Mouse (Mus musculus): Measurements from ENCODE around the gene Gm20388. TPM values are rescaled to one million over a fixed set of nuclear protein-coding genes. Genes with fewer than 3 reads are reported as not detected.

Gene Gm20388
- total and polyA plus RNA-seq, 2 experiments from 2014 or later: 17.3 TPM; not detected in 1

- Histone ChIP-seq H3K36me3 (replicated peaks; ENCODE audit: control insufficient read depth, insufficient read depth, low read length) (no peaks in the 10 kb centered on the region), H3K27me3 (ENCODE audit: control insufficient read depth, insufficient read depth, low read length) (no peaks in the 10 kb centered on the region), H3K27ac (ENCODE audit: low read depth) (no peak overlapping the region), H3K9me3 (replicated peaks; ENCODE audit: control insufficient read depth, low read length) (no peaks in the 10 kb centered on the region), H3K4me3 (ENCODE audit: low read depth, low read length) (no peak overlapping the region), H3K4me2 (ENCODE audit: low read depth, low read length) (no peak overlapping the region), H3K4me1 (ENCODE audit: control insufficient read depth, insufficient read depth) (peaks cover 11% of the 10 kb centered on the region; the same call in 1 of the 2 replicates), H3K9ac (replicated peaks; ENCODE audit: low read depth, low read length) (no peak overlapping the region)
- WGBS: 55% methylated on average over 5 of the region's 5 CpGs
- DNase-seq (ENCODE audit: low spot score) (no peak), ATAC-seq (ENCODE audit: insufficient read depth, low read depth) (no peak)
- TF ChIP-seq EP300 (IDR thresholded peaks at IDR 0.05; ENCODE audit: low read depth) (no peak), CTCF (IDR thresholded peaks at IDR 0.05; ENCODE audit: low read depth) (no peak)
Observed at GRCm38 (mm10) chr8:121319491-121319890, 1408.8 kb downstream of the Gm20388 start.

DNA sequence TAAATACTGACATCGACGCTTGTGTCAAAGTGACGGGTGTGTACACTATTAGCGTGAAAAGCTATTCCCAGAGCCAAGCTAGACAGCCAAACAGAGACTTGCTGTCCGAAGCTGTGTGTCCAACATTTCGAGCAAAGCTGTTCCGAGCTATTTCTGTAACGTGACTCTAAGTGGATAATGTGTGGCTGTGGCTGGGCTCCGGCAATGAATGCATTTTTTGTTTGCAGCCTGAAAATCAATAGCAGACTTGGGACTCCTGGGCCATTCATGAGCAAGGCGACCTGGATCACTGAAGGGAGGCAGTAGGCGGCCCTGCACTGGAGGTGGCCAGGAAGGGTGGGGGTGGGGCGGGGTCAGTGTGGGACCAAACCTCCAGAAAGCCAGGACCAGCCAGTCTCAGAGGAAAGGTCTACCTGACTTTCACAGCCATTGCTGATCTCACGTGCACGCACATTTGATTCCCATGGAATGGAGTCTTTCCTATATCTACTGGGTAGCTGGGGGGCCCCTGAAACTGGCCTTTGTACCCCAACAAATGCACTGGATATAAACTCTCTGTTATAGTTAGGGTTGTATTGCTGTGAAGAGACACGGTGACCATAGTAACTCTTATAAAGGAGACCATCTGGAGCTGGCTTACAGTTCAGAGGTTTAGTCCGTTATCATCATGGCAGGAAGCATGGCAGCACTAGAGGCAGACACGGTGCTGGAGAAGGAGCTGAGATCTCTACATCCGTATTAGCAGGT lies 1415.7 kb downstream of the Gm20388 start:
- H3K27ac ChIP-seq (ENCODE audit: low read depth): no peak overlapping the region
- ATAC-seq (ENCODE audit: insufficient read depth, low read depth): 0 out of 2 replicates have a peak, but pooled peaks have one; percentile 7
- 51% methylated on average over 18 of the region's 18 CpGs for WGBS

GRCm38 (mm10) chr8:121332436-121332835 lies 1421.8 kb downstream of the Gm20388 start:
- Histone ChIP-seq H3K9ac (replicated peaks; ENCODE audit: low read depth, low read length) (no peak overlapping the region), H3K36me3 (replicated peaks; ENCODE audit: control insufficient read depth, insufficient read depth, low read length) (no peaks in the 10 kb centered on the region), H3K4me2 (ENCODE audit: low read depth, low read length) (no peak overlapping the region), H3K4me1 (ENCODE audit: control insufficient read depth, insufficient read depth) (peaks cover 24% of the 10 kb centered on the region), H3K27me3 (ENCODE audit: control insufficient read depth, insufficient read depth, low read length) (no peaks in the 10 kb centered on the region), H3K4me3 (ENCODE audit: low read depth, low read length) (no peak overlapping the region), H3K27ac (ENCODE audit: low read depth) (peak overlapping the region; percentile 23; the same call in 1 of the 2 replicates), H3K9me3 (replicated peaks; ENCODE audit: control insufficient read depth, low read length) (peaks cover 6% of the 10 kb centered on the region; the same call in 1 of the 2 replicates)
- WGBS: 15% methylated on average over 8 of the region's 8 CpGs
- peak; percentile 77 for DNase-seq (ENCODE audit: low spot score)
- TF ChIP-seq CTCF (IDR thresholded peaks at IDR 0.05; ENCODE audit: low read depth) (no peak), EP300 (IDR thresholded peaks at IDR 0.05; ENCODE audit: low read depth) (no peak; the same call in 1 of the 2 replicates)
- peak; percentile 37 for ATAC-seq (ENCODE audit: insufficient read depth, low read depth)

More for the DNA sequence above, 1415.7 kb downstream of the Gm20388 start:
- no peaks in the 10 kb centered on the region for H3K36me3 ChIP-seq (replicated peaks; ENCODE audit: control insufficient read depth, insufficient read depth, low read length)
- H3K9me3 ChIP-seq (replicated peaks; ENCODE audit: control insufficient read depth, low read length): no peaks in the 10 kb centered on the region
- H3K4me1 ChIP-seq (ENCODE audit: control insufficient read depth, insufficient read depth): peaks cover 8% of the 10 kb centered on the region
- no peak overlapping the region for H3K4me2 ChIP-seq (ENCODE audit: low read depth, low read length)
- no peak overlapping the region for H3K4me3 ChIP-seq (ENCODE audit: low read depth, low read length)
- DNase-seq (ENCODE audit: low spot score): no peak
- TF ChIP-seq EP300 (IDR thresholded peaks at IDR 0.05; ENCODE audit: low read depth) (no peak), CTCF (IDR thresholded peaks at IDR 0.05; ENCODE audit: low read depth) (no peak)
- no peaks in the 10 kb centered on the region for H3K27me3 ChIP-seq (ENCODE audit: control insufficient read depth, insufficient read depth, low read length)
- H3K9ac ChIP-seq (replicated peaks; ENCODE audit: low read depth, low read length): no peak overlapping the region

- H3K9ac ChIP-seq (replicated peaks; ENCODE audit: low read depth, low read length): no peak overlapping the region
- peak; percentile 73 for ATAC-seq (ENCODE audit: insufficient read depth, low read depth)
- TF ChIP-seq EP300 (IDR thresholded peaks at IDR 0.05; ENCODE audit: low read depth) (peak; percentile 85), CTCF (IDR thresholded peaks at IDR 0.05; ENCODE audit: low read depth) (no peak)
- no peaks in the 10 kb centered on the region for H3K36me3 ChIP-seq (replicated peaks; ENCODE audit: control insufficient read depth, insufficient read depth, low read length)
- DNase-seq (ENCODE audit: low spot score): no peak
- H3K27me3 ChIP-seq (ENCODE audit: control insufficient read depth, insufficient read depth, low read length): no peaks in the 10 kb centered on the region
- peak overlapping the region; percentile 70 for H3K27ac ChIP-seq (ENCODE audit: low read depth)
- peaks cover 24% of the 10 kb centered on the region for H3K4me1 ChIP-seq (ENCODE audit: control insufficient read depth, insufficient read depth)
- H3K9me3 ChIP-seq (replicated peaks; ENCODE audit: control insufficient read depth, low read length): peaks cover 6% of the 10 kb centered on the region; the same call in 1 of the 2 replicates
- no peak overlapping the region for H3K4me2 ChIP-seq (ENCODE audit: low read depth, low read length)
- WGBS: 28% methylated on average over 33 of the region's 33 CpGs
- no peak overlapping the region for H3K4me3 ChIP-seq (ENCODE audit: low read depth, low read length)
Observed at GRCm38 (mm10) chr8:121334495-121335424, 1424.1 kb downstream of the Gm20388 start.

- Histone ChIP-seq H3K4me1 (ENCODE audit: control insufficient read depth, insufficient read depth) (peaks cover 24% of the 10 kb centered on the region), H3K27ac (ENCODE audit: low read depth) (no peak overlapping the region), H3K4me2 (ENCODE audit: low read depth, low read length) (no peak overlapping the region), H3K27me3 (ENCODE audit: control insufficient read depth, insufficient read depth, low read length) (no peaks in the 10 kb centered on the region), H3K4me3 (ENCODE audit: low read depth, low read length) (no peak overlapping the region), H3K9ac (replicated peaks; ENCODE audit: low read depth, low read length) (no peak overlapping the region), H3K9me3 (replicated peaks; ENCODE audit: control insufficient read depth, low read length) (peaks cover 6% of the 10 kb centered on the region; the same call in 1 of the 2 replicates), H3K36me3 (replicated peaks; ENCODE audit: control insufficient read depth, insufficient read depth, low read length) (no peaks in the 10 kb centered on the region)
- no peak for TF ChIP-seq CTCF (IDR thresholded peaks at IDR 0.05; ENCODE audit: low read depth)
- no peak for TF ChIP-seq EP300 (IDR thresholded peaks at IDR 0.05; ENCODE audit: low read depth)
- no peak for ATAC-seq (ENCODE audit: insufficient read depth, low read depth)
- WGBS: 95% methylated on average over 7 of the region's 7 CpGs
- no peak for DNase-seq (ENCODE audit: low spot score)
Observed at GRCm38 (mm10) chr8:121335684-121336083, 1425.0 kb downstream of the Gm20388 start.
